Mouse (Mus musculus) limb, embryonic 12.5 days (tissue): Measurements from ENCODE around the gene Gm10644. TPM values are rescaled to one million over a fixed set of nuclear protein-coding genes. Genes with fewer than 3 reads are reported as not detected.
A peak's percentile ranks its signal among the peaks of the same experiment; 100 is the strongest.

Source experiments
- ATAC-seq: fragments of 200-750 bp; cut with Nextera tagmentation; 2 replicates; pipeline ENCODE4 v1.8.0; 2017; ENCODE audit warnings: low read depth, moderate TSS enrichment; ENCODE audit not compliant: insufficient number of reproducible peaks, insufficient read depth, low FRiP score, low TSS enrichment
- H3K27ac ChIP-seq: fragments of 300-500 bp; sonication (generic); 2 replicates; pipeline ENCODE4 v1.5.1; 2016; ENCODE audit warnings: mild to moderate bottlenecking, moderate library complexity
- H3K27me3 ChIP-seq: fragments of 300-500 bp; sonication (generic); 2 replicates; pipeline ENCODE4 v1.6.1; 2016; ENCODE audit warnings: mild to moderate bottlenecking, moderate library complexity
- H3K36me3 ChIP-seq: fragments of 300-500 bp; sonication (generic); 2 replicates; pipeline ENCODE4 v1.6.1; 2016; ENCODE audit warnings: mild to moderate bottlenecking, moderate library complexity
- H3K4me1 ChIP-seq: fragments of 300-500 bp; sonication (generic); replicated peaks from 2 replicates; pipeline ENCODE4 v1.6.1; 2016
- H3K4me2 ChIP-seq: fragments of 300-500 bp; sonication (generic); 2 replicates; pipeline ENCODE4 v1.6.1; 2016; ENCODE audit warnings: mild to moderate bottlenecking, moderate library complexity
- H3K4me3 ChIP-seq: fragments of 300-500 bp; sonication (generic); replicated peaks from 2 replicates; pipeline ENCODE4 v1.5.1; 2016; ENCODE audit warnings: mild to moderate bottlenecking
- H3K9ac ChIP-seq: fragments of 300-500 bp; sonication (generic); replicated peaks from 2 replicates; pipeline ENCODE4 v1.6.1; 2016; ENCODE audit warnings: mild to moderate bottlenecking, moderate library complexity
- H3K9me3 ChIP-seq: fragments of 300-500 bp; sonication (generic); 2 replicates; pipeline ENCODE4 v1.6.1; 2016; ENCODE audit warnings: mild to moderate bottlenecking, moderate library complexity
- WGBS: fragments of 180-500 bp; shearing (Covaris S2); methylation state at CpG from one replicate; pipeline ENCODE4 v1.1.7; 2016; 5-methylcytosine and 5-hydroxymethylcytosine counted together
- polyA plus RNA-seq: library from polyadenylated mRNA; unstranded; fragments of >200 nt; fragmentation: Nextera tagmentation; extraction: Ambion mirVana; gene quantifications from 2 replicates; pipeline ENCODE4 v1.2.1, GENCODE M21; 2016

Gene Gm10644
- polyA plus RNA-seq, 1 experiment from 2014 or later = 0.40 TPM

GRCm38 (mm10) chr8:83978200-83978599, 23.2 kb upstream of the Gm10644 start:
- no peak overlapping the region for H3K4me3 ChIP-seq
- peak overlapping the region; percentile 28; the same call in 1 of the 2 replicates for H3K4me2 ChIP-seq
- H3K9ac ChIP-seq = no peak overlapping the region
- H3K27ac ChIP-seq = peak overlapping the region; percentile 14
- peaks cover 47% of the 10 kb centered on the region for H3K36me3 ChIP-seq
- no peaks in the 10 kb centered on the region for H3K9me3 ChIP-seq
- peaks cover 34% of the 10 kb centered on the region for H3K4me1 ChIP-seq
- no peak for ATAC-seq
- no peaks in the 10 kb centered on the region for H3K27me3 ChIP-seq
- 76% methylated on average over 9 of the region's 9 CpGs for WGBS

- ATAC-seq = no peak
- no peaks in the 10 kb centered on the region for H3K9me3 ChIP-seq
- WGBS = 48% methylated on average over 6 of the region's 6 CpGs
- no peak overlapping the region for H3K4me3 ChIP-seq
- peaks cover 41% of the 10 kb centered on the region for H3K36me3 ChIP-seq
- peaks cover 34% of the 10 kb centered on the region for H3K4me1 ChIP-seq
- H3K9ac ChIP-seq = no peak overlapping the region
- no peaks in the 10 kb centered on the region for H3K27me3 ChIP-seq
- H3K27ac ChIP-seq = peak overlapping the region; percentile 14
- H3K4me2 ChIP-seq = peak overlapping the region; percentile 28; the same call in 1 of the 2 replicates
Measured at GRCm38 (mm10) chr8:83977646-83978045, 22.6 kb upstream of the Gm10644 start.

GRCm38 (mm10) chr8:83976779-83977350, 21.9 kb upstream of the Gm10644 start:
- Histone ChIP-seq H3K4me2 (0 out of 2 replicates have a peak overlapping the region, but pooled peaks have one; percentile 28), H3K27ac (no peak overlapping the region), H3K9me3 (no peaks in the 10 kb centered on the region), H3K9ac (no peak overlapping the region), H3K36me3 (peaks cover 34% of the 10 kb centered on the region), H3K4me1 (peaks cover 36% of the 10 kb centered on the region), H3K4me3 (no peak overlapping the region), H3K27me3 (no peaks in the 10 kb centered on the region)
- ATAC-seq = no peak
- 85% methylated on average over 5 of the region's 5 CpGs for WGBS

- Histone ChIP-seq H3K36me3 (peaks cover 27% of the 10 kb centered on the region), H3K9ac (no peak overlapping the region), H3K4me1 (peaks cover 39% of the 10 kb centered on the region), H3K9me3 (no peaks in the 10 kb centered on the region), H3K27ac (no peak overlapping the region), H3K4me2 (no peak overlapping the region), H3K4me3 (no peak overlapping the region), H3K27me3 (no peaks in the 10 kb centered on the region)
- no peak for ATAC-seq
- WGBS = 82% methylated on average over 4 of the region's 4 CpGs
Measured at GRCm38 (mm10) chr8:83976101-83976630, 21.2 kb upstream of the Gm10644 start.

- H3K4me3 ChIP-seq = peak overlapping the region; percentile 11; the same call in 1 of the 2 replicates
Measured at GRCm38 (mm10) chr8:83974521-83974920, 19.5 kb upstream of the Gm10644 start.

GRCm38 (mm10) chr8:83973161-83974031, 18.4 kb upstream of the Gm10644 start:
- peak overlapping the region; percentile 92 for H3K9ac ChIP-seq
- no peak overlapping the region; the same call in 1 of the 2 replicates for H3K27ac ChIP-seq
- peaks cover 37% of the 10 kb centered on the region for H3K4me1 ChIP-seq
- peak overlapping the region; percentile 98 for H3K4me3 ChIP-seq
- no peaks in the 10 kb centered on the region for H3K9me3 ChIP-seq
- H3K36me3 ChIP-seq = peaks cover 19% of the 10 kb centered on the region
- ATAC-seq = 0 out of 2 replicates have a peak, but pooled peaks have one; percentile 8
- WGBS = 4% methylated on average over 32 of the region's 37 CpGs
- H3K27me3 ChIP-seq = no peaks in the 10 kb centered on the region
- H3K4me2 ChIP-seq = peak overlapping the region; percentile 99

More at GRCm38 (mm10) chr8:83974521-83974920, 19.5 kb upstream of the Gm10644 start:
- no peak for ATAC-seq
- Histone ChIP-seq H3K9me3 (no peaks in the 10 kb centered on the region), H3K4me2 (peak overlapping the region; percentile 99), H3K27me3 (no peaks in the 10 kb centered on the region), H3K4me1 (peaks cover 39% of the 10 kb centered on the region), H3K9ac (no peak overlapping the region), H3K36me3 (peaks cover 16% of the 10 kb centered on the region; the same call in 1 of the 2 replicates), H3K27ac (no peak overlapping the region)
- WGBS = 91% methylated on average over 4 of the region's 4 CpGs

GRCm38 (mm10) chr8:83972150-83973120, 17.4 kb upstream of the Gm10644 start, which contains the start of gene Prkaca:
Gene Prkaca (plus strand): TSS chr8:83972993.
- Histone ChIP-seq H3K9me3 (no peaks in the 10 kb centered on the region), H3K27ac (peak within 1 kb of the TSS; percentile 70), H3K9ac (peak within 1 kb of the TSS; percentile 92), H3K27me3 (no peaks in the 10 kb centered on the region), H3K4me2 (peak within 1 kb of the TSS; percentile 99), H3K4me3 (peak within 1 kb of the TSS; percentile 98), H3K4me1 (peaks cover 28% of the 10 kb centered on the region), H3K36me3 (peaks cover 26% of the 10 kb centered on the region)
- ATAC-seq = peak; percentile 100
- WGBS = under 1% methylated on average over 77 of the region's 94 CpGs

GRCm38 (mm10) chr8:83971661-83972060, 16.7 kb upstream of the Gm10644 start:
- peak overlapping the region; percentile 89 for H3K4me2 ChIP-seq
- peaks cover 20% of the 10 kb centered on the region for H3K4me1 ChIP-seq
- H3K36me3 ChIP-seq = peaks cover 34% of the 10 kb centered on the region
- peak overlapping the region; percentile 98 for H3K4me3 ChIP-seq
- no peak overlapping the region for H3K27ac ChIP-seq
- ATAC-seq = no peak
- H3K27me3 ChIP-seq = no peaks in the 10 kb centered on the region
- WGBS = 82% methylated on average over 6 of the region's 6 CpGs
- no peaks in the 10 kb centered on the region for H3K9me3 ChIP-seq
- peak overlapping the region; percentile 92; the same call in 1 of the 2 replicates for H3K9ac ChIP-seq

GRCm38 (mm10) chr8:83971121-83971520, 16.1 kb upstream of the Gm10644 start:
- H3K9me3 ChIP-seq = no peaks in the 10 kb centered on the region
- H3K36me3 ChIP-seq = peaks cover 37% of the 10 kb centered on the region
- ATAC-seq = no peak
- H3K27ac ChIP-seq = no peak overlapping the region
- no peaks in the 10 kb centered on the region for H3K27me3 ChIP-seq
- no peak overlapping the region for H3K4me3 ChIP-seq
- H3K4me2 ChIP-seq = no peak overlapping the region
- WGBS = 89% methylated on average over 4 of the region's 4 CpGs
- peaks cover 19% of the 10 kb centered on the region for H3K4me1 ChIP-seq
- no peak overlapping the region for H3K9ac ChIP-seq

GRCm38 (mm10) chr8:83967701-83968100, 12.7 kb upstream of the Gm10644 start:
- H3K27ac ChIP-seq = no peak overlapping the region
- no peak overlapping the region for H3K4me2 ChIP-seq
- no peak overlapping the region for H3K9ac ChIP-seq
- no peaks in the 10 kb centered on the region for H3K27me3 ChIP-seq
- H3K9me3 ChIP-seq = no peaks in the 10 kb centered on the region
- 91% methylated on average over 7 of the region's 7 CpGs for WGBS
- ATAC-seq = no peak
- peaks cover 6% of the 10 kb centered on the region; the same call in 1 of the 2 replicates for H3K4me1 ChIP-seq
- H3K36me3 ChIP-seq = peaks cover 50% of the 10 kb centered on the region
- no peak overlapping the region for H3K4me3 ChIP-seq
